Mouse (Mus musculus) Patski (cell line): ENCODE measurements around the gene Trp53rka. TPM values are rescaled to one million over a fixed set of nuclear protein-coding genes. Genes with fewer than 3 reads are reported as not detected.
A peak's percentile ranks its signal among the peaks of the same experiment; 100 is the strongest.
"Not testable (repeated sequence)": the region's sequence is repeated elsewhere in the genome, so short reads cannot be mapped to it uniquely, and the experiment has no call there.

Experiments used
- ATAC-seq: fragments of 100-300 bp; one replicate; pipeline ENCODE4 v1.8.0; 2021
- CTCF ChIA-PET: fragments of 350-600 bp; sonication (Branson Sonifier 250); formaldehyde crosslinking; loops from one replicate; lab custom pipeline; 2022; ENCODE audit warnings: inconsistent platforms; lab: Charles Lee
- POLR2A ChIA-PET: fragments of 350-600 bp; sonication (Branson Sonifier 250); formaldehyde crosslinking; loops from one replicate; lab custom pipeline; 2022; ENCODE audit warnings: antibody characterized with exemption, inconsistent platforms; lab: Charles Lee
- DNase-seq: peaks from one replicate; pipeline ENCODE4 v3.0.0-alpha.2; 2011; ENCODE audit warnings: low read depth, low spot score
- H3K27me3 ChIP-seq: fragments of 371-371 bp; one replicate; pipeline ENCODE4 v1.5.1; 2021
- CTCF ChIP-seq: fragments of 100-300 bp; IDR thresholded peaks from one replicate; pipeline ENCODE4 v1.5.1; 2021
- in situ Hi-C: fragments of 300-500 bp; cut with MboI; formaldehyde crosslinking; loops from 3 replicates; pipeline ENCODE4 v1.11.1; 2018; ENCODE audit warnings: low pct_unique_long_range_greater_than_20kb, mixed read lengths
- polyA plus RNA-seq: library from polyadenylated mRNA; unstranded; gene quantifications from one replicate; pipeline ENCODE4 v1.2.3, GENCODE M21; 2021

Gene Trp53rka
- 17.1 TPM for polyA plus RNA-seq

- DNase-seq: no peak
- peak; percentile 82 for ATAC-seq
- in situ Hi-C loops: no loop called here
- TF ChIP-seq CTCF: no peak
- CTCF ChIA-PET: no interaction called here
- POLR2A ChIA-PET: no interaction called here
- H3K27me3 ChIP-seq: no peaks in the 10 kb centered on the region
Measured at GRCm38 (mm10) chr2:165492648-165493553, at the start of gene Trp53rka. Trp53rka (minus strand) TSS chr2:165493324.

DNA sequence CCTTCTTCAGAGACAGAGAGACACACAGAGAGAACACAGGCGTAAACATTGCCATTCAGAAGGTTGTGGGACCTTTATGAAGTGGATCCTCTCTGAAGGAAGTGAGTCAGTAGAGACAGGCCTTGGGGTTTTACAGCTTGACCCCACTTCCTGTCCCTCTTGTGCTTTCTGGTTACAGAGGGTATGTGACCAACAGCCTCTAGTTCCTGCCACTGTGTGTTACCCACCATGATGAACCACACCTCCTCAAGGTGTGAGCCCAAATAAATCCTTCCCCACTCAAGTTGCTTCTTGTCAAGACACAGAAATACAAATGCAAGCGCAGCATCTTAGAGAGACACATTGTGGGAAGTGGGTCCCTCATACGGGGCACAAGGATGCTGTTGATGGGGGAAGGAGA, 47.9 kb upstream of the Trp53rka start:
- in situ Hi-C loops: loop anchor here (25.0 kb wide), 1 partner anchor 371 kb away; no protein-coding TSS in a partner anchor

DNA sequence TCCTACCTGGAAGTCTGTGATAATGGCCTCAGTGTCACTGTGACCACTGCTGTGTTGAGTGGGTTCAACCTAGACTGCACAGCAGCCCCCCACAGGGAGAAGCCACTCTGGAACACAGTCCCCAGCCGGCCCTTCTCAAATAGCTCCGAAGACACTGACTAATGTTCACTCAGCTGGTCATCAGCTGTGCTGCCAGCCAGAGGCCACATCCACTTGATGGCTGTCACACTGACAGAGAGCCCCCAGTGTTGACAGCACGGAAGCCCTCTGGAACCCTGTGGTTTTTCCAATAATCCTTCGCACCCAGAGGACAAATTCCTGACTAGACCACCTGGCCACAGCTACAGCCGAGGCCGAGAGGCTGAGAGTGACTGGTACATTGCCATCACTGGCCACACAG, 40.7 kb upstream of the Trp53rka start:
- DNase-seq: no peak
- no peak for TF ChIP-seq CTCF
- no peaks in the 10 kb centered on the region for H3K27me3 ChIP-seq
- in situ Hi-C loops: loop anchor here (25.0 kb wide), 1 partner anchor 379 kb away; no protein-coding TSS in a partner anchor
- POLR2A ChIA-PET: no interaction called here
- CTCF ChIA-PET: no interaction called here
- no peak for ATAC-seq

More for the DNA sequence above, 47.9 kb upstream of the Trp53rka start:
- TF ChIP-seq CTCF: no peak
- no peak for ATAC-seq
- H3K27me3 ChIP-seq: no peaks in the 10 kb centered on the region
- ChIA-PET POLR2A (no interaction called here), CTCF (no interaction called here)
- DNase-seq: no peak

- in situ Hi-C loops: loop anchor here (5.0 to 25.0 kb wide), 4 partner anchors 53 to 383 kb away; no protein-coding TSS in a partner anchor
- ChIA-PET POLR2A (no interaction called here), CTCF (interaction anchor here (1.6 kb wide), 1 partner anchor 222 kb away, joined by 3 read pairs; no protein-coding TSS in a partner anchor)
- DNase-seq: no peak
- ATAC-seq: no peak
- peak; percentile 97 for TF ChIP-seq CTCF
- peaks cover 7% of the 10 kb centered on the region for H3K27me3 ChIP-seq
Measured at GRCm38 (mm10) chr2:165529106-165529505, 36.0 kb upstream of the Trp53rka start.

GRCm38 (mm10) chr2:165525609-165526008, 32.5 kb upstream of the Trp53rka start:
- DNase-seq: no peak
- peaks cover 14% of the 10 kb centered on the region for H3K27me3 ChIP-seq
- in situ Hi-C loops: loop anchor here (5.0 to 25.0 kb wide), 4 partner anchors 57 to 387 kb away; no protein-coding TSS in a partner anchor
- TF ChIP-seq CTCF: no peak
- CTCF ChIA-PET: interaction anchor here (0.7 to 1.7 kb wide), 6 partner anchors 29 to 261 kb away, joined by 3 to 8 read pairs (median 4); no protein-coding TSS in a partner anchor
- no peak for ATAC-seq
- POLR2A ChIA-PET: interaction anchor here (0.7 kb wide), 1 partner anchor 149 kb away, joined by 7 read pairs; no protein-coding TSS in a partner anchor

GRCm38 (mm10) chr2:165515178-165515728, 22.1 kb upstream of the Trp53rka start:
- in situ Hi-C loops: no loop called here
- no peaks in the 10 kb centered on the region for H3K27me3 ChIP-seq
- no peak for TF ChIP-seq CTCF
- ATAC-seq (no peak), DNase-seq (no peak)
- POLR2A ChIA-PET: interaction anchor here (0.5 kb wide), 1 partner anchor 1054 kb away, joined by 3 read pairs; no protein-coding TSS in a partner anchor
- CTCF ChIA-PET: interaction anchor here (1.3 kb wide), 1 partner anchor 9 kb away, joined by 4 read pairs; no protein-coding TSS in a partner anchor

GRCm38 (mm10) chr2:165512870-165513600, 19.9 kb upstream of the Trp53rka start:
- DNase-seq (no peak), ATAC-seq (no peak)
- TF ChIP-seq CTCF: no peak
- CTCF ChIA-PET: no interaction called here
- POLR2A ChIA-PET: no interaction called here
- no peaks in the 10 kb centered on the region for H3K27me3 ChIP-seq
- in situ Hi-C loops: no loop called here

GRCm38 (mm10) chr2:165512426-165512825, 19.3 kb upstream of the Trp53rka start:
- ATAC-seq: no peak
- CTCF ChIA-PET: interaction anchor here (1.8 kb wide), 1 partner anchor 10 kb away, joined by 4 read pairs; no protein-coding TSS in a partner anchor
- no peak for TF ChIP-seq CTCF
- POLR2A ChIA-PET: no interaction called here
- DNase-seq: no peak
- in situ Hi-C loops: no loop called here
- no peaks in the 10 kb centered on the region for H3K27me3 ChIP-seq

GRCm38 (mm10) chr2:165511530-165511929, 18.4 kb upstream of the Trp53rka start:
- CTCF ChIA-PET: interaction anchor here (1.8 kb wide), 1 partner anchor 11 kb away, joined by 4 read pairs; no protein-coding TSS in a partner anchor
- ATAC-seq, in situ Hi-C loops, DNase-seq, H3K27me3 ChIP-seq, POLR2A ChIA-PET: not testable (repeated sequence)

DNA sequence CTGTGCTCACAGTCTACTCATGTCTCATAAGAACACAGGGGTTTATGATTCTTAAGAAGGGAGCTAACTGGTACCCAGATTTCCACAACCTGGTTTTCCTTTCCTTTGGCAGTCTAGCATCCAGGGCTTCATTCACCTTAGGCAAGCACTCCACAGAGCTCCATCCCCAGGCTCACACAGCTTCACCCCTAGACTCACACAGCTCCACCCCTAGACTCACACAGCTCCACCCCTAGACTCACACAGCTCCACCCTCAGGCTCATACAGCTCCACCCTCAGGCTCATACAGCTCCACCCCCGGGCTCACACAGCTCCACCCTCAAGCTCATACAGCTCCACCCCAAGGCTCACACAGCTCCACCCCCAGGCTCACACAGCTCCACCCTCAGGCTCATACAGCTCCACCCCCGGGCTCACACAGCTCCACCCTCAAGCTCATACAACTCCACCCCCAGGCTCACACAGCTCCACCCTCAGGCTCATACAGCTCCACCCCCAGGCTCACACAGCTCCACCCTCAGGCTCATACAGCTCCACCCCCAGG, 17.9 kb upstream of the Trp53rka start:
- CTCF ChIA-PET: interaction anchor here (1.8 kb wide), 1 partner anchor 11 kb away, joined by 4 read pairs; no protein-coding TSS in a partner anchor
- ATAC-seq, in situ Hi-C loops, POLR2A ChIA-PET, DNase-seq, H3K27me3 ChIP-seq: not testable (repeated sequence)
